Comparison of ENCODE assay signal across 21 mouse cellular contexts in the genomic region with DNA sequence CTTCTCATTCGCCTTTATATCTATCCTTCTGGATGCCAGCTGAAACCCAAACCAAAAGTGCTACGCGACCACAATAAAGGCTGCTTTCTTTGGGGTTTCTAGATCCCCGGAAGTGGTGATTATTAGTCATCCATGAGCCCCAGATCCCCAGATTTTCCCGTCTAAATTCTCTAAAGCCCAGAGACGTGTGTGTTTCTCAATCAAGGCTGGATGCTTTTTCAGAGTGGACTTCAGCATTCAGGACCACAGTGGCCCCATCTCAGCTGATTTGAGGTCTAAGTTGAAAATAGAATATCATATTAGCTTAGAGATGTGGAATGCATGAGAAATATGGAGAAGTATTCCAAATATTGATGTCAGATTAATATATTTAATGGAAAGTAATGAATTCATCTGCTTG.
DNase-seq lines count a peak whose midpoint lies in the region; ATAC-seq and TF ChIP-seq lines count a peak whose summit lies in the region.
"Had no signal": no experiment of that assay in that cellular context is flagged by ENCODE, and none has a peak within 500 bp of the region (broad histone marks: within the 10 kb centered on the region; RNA-seq: fewer than 3 reads in every experiment).

No protein-coding gene starts in this region.

- no peaks in the 10 kb centered on the region for H3K79me2 ChIP-seq in C2C12 (ENCODE audit: control insufficient read depth, insufficient read depth)
- no peaks in the 10 kb centered on the region for H3K79me2 ChIP-seq in myocyte (ENCODE audit: control insufficient read depth, insufficient read depth)

- H3K4me3 ChIP-seq in C2C12 (ENCODE audit: insufficient read depth, poor library complexity, severe bottlenecking) (no peak overlapping the region), myocyte (no peak overlapping the region)
- H3K4me3 ChIP-seq: embryonic facial prominence, embryonic 13.5 days; erythroblast, embryonic 14.5 days; forebrain, embryonic 10.5 days; forebrain, embryonic 12.5 days had no signal

- no peak for ATAC-seq in CD4-positive, CD25-positive, alpha-beta regulatory T cell, adult 4 months
- ATAC-seq: activated CD4-positive, CD25-positive, alpha-beta regulatory T cell, adult 4 months; forebrain, embryonic 14.5 days; forebrain, embryonic 16.5 days; Patski had no signal

- no peak for TF ChIP-seq POLR2A in myocyte (IDR thresholded peaks at IDR 0.05; ENCODE audit: insufficient read length, low read depth)

- H3K27me3 ChIP-seq in C2C12 (ENCODE audit: control insufficient read depth, insufficient read depth, insufficient read length) (no peaks in the 10 kb centered on the region), myocyte (ENCODE audit: control insufficient read depth, insufficient read depth, insufficient read length) (no peaks in the 10 kb centered on the region)
- H3K27me3 ChIP-seq: embryonic facial prominence, embryonic 13.5 days; forebrain, embryonic 12.5 days; Patski had no signal

- H3ac ChIP-seq in C2C12 (ENCODE audit: control insufficient read depth, insufficient read length, low read depth) (no peak overlapping the region), myocyte (ENCODE audit: control insufficient read depth, insufficient read length) (no peak overlapping the region)

- DNase-seq in NIH3T3 (ENCODE audit: low read depth): peak; percentile 34
- no peak for DNase-seq in right cerebral cortex, adult 18-20 months
- DNase-seq: adrenal gland, adult 8-10 months; adrenal gland, postnatal 14 days; adrenal gland, postnatal 36 days; cerebellum, adult 11-12 months; cerebellum, adult 2 months; cerebellum, adult 9-10 months; cerebellum, postnatal 10 days; cerebellum, postnatal 25 days had no signal

- peak overlapping the region; percentile 55 for H3K4me2 ChIP-seq in myocyte (ENCODE audit: low read depth)
- H3K4me2 ChIP-seq: embryonic facial prominence, embryonic 13.5 days; forebrain, embryonic 12.5 days had no signal

- TF ChIP-seq CTCF in C2C12 (IDR thresholded peaks at IDR 0.05; ENCODE audit: control insufficient read depth, insufficient read depth, insufficient read length): no peak

- no peaks in the 10 kb centered on the region for H3K79me3 ChIP-seq in C2C12 (ENCODE audit: low read depth)

- H3K36me3 ChIP-seq in C2C12 (ENCODE audit: control insufficient read depth, insufficient read depth): no peaks in the 10 kb centered on the region
- no peaks in the 10 kb centered on the region for H3K36me3 ChIP-seq in myocyte (ENCODE audit: control insufficient read depth, insufficient read depth)
- H3K36me3 ChIP-seq: embryonic facial prominence, embryonic 13.5 days; forebrain, embryonic 10.5 days; forebrain, embryonic 12.5 days had no signal

TF ChIP-seq in C2C12, 6 proteins besides CTCF, POLR2A, EP300 and RAD21:
- TF ChIP-seq FOSL1 (IDR thresholded peaks at IDR 0.05; ENCODE audit: insufficient read depth, low read length, poor library complexity, severe bottlenecking) (peak; percentile 18), MAX (IDR thresholded peaks at IDR 0.05) (no peak), MYOD1 (IDR thresholded peaks at IDR 0.05; ENCODE audit: control insufficient read depth, insufficient read length, low read depth) (no peak), MYOG (IDR thresholded peaks at IDR 0.05; ENCODE audit: control insufficient read depth, extremely low read depth, insufficient read length) (no peak), CEBPB (IDR thresholded peaks at IDR 0.05; ENCODE audit: low read depth) (peak; percentile 52)

TF ChIP-seq in myocyte, 11 proteins besides CTCF, POLR2A, EP300 and RAD21:
- TF ChIP-seq POLR2AphosphoS2 (IDR thresholded peaks at IDR 0.05; ENCODE audit: insufficient read length, low read depth): no peak
- peak; percentile 58; the same call in 1 of the 2 replicates for TF ChIP-seq CEBPB (IDR thresholded peaks at IDR 0.05; ENCODE audit: insufficient read depth, poor library complexity, severe bottlenecking)
TF ChIP-seq in myocyte: peak in this region for 1.
